Mouse (Mus musculus) spleen, adult 12 weeks (tissue): Measurements from ENCODE around the gene 4930579F01Rik.
A peak's percentile ranks its signal among the peaks of the same experiment; 100 is the strongest.
"Not testable (repeated sequence)": the region's sequence is repeated elsewhere in the genome, so short reads cannot be mapped to it uniquely, and the experiment has no call there.

Experiments used
- DNase-seq: peaks from one replicate; pipeline ENCODE4 v3.0.0; 2022; ENCODE audit warnings: low spot score

4930579F01Rik gene

DNA sequence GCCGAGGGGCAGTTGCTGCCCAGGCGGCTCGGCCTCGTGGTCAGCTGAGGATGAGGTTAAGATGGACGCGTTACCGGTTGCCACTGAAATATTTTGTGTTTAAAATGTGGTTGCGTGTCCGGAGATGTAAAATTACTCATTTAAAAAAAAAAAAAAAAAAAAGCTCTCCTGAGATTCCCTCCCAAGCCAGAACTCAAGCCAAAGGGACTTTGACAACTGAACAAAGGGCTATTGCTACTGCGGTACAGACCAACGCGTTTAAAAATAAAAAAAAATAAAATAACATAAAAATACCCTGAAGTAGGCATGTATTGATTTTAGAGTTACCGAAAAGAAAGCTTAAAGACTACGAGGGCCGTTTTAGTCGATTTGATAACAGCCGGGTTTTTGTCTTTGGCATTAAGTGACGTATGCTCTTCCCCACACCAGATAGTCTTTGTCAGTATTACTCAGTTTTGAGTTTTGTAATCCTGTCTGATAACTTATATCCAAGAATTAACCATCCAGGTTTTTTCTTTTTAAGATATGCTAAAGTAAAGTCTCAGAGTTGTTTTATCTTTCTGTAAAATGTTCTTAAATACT is 49.5 kb downstream of the 4930579F01Rik start:
- DNase-seq: no peak

DNA sequence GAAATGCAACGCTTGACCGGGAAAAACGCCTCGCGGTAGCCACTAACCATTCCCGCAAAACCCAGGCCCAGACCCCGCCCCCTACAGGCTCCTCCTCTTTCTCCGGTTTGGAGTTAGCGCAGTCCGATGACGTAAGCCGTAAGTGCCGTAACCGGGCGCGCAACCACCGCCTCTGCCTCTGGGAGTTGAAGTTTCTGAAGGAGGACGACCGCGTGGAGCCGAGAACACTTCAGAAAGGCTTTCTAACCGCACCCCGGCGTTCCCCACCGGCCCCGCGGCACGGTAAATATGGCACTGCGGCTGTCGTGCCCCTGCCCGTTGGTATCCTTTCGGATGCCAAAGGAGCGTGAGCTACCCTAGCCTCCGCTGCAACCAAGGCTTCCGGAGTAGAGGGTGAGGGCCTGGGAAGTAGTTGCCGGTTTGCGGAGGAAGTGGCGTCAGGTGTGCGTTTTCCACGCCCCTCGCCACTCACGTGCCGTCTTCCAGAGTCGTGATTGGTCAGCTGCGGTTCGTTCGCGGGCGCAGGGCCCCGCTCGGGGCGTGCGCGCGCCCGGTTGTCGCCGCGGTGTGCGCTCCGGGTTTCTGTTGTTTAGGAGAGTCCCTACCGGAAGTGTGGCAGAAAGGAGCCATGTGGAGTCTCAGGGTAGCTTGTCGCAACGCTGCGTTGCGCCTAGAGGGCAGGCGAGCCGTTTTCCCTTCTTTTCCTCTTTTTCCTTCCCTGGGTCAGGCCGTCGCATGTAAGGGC is 50.1 kb downstream of the 4930579F01Rik start, which contains the start of gene Trmt10a:
Trmt10a (plus strand) TSS at position 134 of the 745 bp plus-strand sequence.
- peak; percentile 95 for DNase-seq

DNA sequence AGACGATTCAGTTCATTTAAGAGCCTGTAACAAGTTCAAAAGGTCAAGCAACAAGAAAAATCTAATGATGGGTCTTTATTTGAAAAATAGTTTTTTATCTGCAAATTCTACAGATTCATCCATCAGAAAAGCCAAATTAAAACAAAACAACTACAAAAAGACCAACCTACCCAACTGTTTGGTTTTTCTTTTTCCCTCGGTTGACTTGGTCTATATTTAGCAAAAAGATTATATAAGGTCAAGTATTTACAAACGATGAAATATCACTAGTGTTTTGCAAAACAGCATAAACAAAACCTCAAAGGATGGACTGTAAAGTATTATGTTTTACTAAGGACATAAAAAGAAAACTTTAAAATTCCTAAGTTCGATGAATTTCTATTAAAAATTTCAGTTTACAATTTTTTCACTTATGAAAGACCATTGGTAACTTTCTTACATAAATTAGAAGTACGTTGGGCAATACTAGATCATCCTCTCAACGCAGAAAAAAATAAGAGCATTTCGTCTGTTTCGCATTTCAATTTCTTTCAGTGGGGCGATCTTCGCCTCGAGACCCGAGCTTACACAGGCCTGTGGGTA is 50.8 kb downstream of the 4930579F01Rik start:
- DNase-seq: no peak

DNA sequence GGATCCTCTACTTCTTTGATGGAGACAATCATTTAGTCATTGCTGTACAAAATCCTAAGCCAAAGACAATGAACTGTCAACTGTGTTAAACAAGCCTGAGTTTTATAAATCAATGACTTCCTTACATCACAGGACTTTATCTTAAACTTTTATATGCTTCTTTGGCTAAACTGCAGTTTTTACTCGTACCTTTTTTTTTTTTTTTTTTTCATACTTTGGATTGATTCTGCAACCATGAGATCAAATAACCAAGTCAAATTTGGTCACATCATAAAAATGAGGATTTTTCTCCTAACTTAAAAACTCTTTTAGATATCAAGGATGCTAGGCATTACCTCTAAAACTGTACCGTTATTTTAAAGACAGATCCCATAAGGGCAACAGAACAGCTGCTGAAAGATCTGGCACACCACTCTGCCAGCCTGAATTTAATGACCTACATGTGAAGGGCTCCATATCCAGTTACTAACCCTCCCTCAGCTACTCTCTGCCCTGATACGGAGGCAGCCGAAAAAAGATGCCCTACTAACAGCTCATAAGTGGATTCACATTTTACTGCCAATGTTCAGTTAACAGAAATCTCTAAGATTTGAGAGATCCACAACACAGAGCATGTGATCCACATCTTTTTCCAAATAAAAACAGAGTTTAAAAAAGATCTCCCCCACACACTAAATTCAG is 51.4 kb downstream of the 4930579F01Rik start:
- DNase-seq: no peak

DNA sequence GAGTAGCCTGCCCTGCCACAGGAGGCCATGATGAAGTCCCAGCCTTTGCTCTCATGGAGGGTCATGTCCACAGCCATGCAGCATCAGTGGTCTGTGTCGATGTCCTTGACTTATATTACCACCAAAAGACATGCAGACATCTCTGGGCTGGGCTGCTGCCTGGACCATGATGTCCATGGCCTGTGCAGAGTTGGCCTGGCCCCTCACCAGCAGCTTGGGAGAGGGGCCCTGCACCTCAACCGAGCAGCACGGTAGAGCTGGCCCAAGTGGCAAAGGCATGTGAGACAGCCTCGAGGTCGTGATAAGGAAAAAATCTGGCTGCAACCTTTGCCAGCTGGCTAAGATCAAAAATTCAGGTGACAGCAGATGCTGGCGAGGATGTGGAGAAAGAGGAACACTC is 54.0 kb downstream of the 4930579F01Rik start:
- no peak for DNase-seq

DNA sequence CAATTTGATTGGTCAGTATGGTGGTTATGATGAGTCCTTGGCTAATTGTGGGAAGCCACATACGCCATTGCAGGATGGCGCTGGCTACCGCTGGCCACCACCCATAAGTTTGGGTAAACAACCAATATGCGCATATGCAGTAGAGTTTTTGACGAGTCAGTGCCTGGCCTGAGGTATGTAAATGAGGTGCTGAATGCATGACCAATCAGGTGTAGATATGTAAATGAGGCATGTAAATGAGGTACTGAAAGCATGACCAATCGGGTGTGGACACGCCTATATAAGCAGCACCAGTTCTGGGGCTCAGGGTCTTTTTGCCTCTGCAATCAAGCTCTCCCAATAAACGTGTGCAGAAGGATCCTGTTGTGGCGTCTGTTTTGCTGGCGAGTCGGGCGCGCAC is 55.5 kb downstream of the 4930579F01Rik start:
- not testable (repeated sequence) for DNase-seq

DNA sequence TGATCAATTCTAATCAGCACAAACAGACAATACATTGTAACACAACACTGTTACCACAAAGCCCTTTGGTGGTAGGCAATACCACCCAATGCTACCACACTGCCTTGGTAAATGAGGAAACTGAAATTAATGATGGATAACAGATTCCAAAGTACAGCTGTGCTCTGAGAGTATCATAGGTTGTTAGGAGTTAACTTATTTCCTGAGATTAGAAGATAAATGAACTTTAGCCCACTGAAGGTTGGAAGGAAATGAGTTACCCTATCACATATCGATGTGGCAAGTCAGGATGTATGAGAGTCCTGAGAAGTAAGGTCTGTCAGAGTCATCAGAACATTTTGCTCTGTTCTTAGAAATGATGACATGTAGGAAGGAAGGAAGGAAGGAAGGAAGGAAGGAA is 59.1 kb downstream of the 4930579F01Rik start:
- no peak for DNase-seq

DNA sequence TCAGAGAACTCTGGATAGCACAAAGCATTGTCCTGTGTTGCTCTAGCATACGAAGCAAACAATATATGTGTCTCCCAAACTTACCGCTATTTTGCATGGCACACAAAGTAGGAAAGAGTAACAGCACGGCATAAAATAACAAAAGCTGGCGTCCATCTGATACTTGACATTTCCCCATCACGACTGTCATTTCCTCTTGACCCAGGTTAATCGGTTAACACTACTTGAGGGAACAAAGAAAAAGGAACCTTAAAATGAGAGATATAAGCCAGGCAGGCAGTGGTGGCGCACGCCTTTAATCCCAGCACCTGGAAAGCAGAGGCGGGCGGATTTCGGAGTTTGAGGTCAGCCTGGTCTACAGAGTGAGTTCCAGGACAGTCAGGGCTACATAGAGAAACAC is 59.7 kb downstream of the 4930579F01Rik start:
- no peak for DNase-seq

DNA sequence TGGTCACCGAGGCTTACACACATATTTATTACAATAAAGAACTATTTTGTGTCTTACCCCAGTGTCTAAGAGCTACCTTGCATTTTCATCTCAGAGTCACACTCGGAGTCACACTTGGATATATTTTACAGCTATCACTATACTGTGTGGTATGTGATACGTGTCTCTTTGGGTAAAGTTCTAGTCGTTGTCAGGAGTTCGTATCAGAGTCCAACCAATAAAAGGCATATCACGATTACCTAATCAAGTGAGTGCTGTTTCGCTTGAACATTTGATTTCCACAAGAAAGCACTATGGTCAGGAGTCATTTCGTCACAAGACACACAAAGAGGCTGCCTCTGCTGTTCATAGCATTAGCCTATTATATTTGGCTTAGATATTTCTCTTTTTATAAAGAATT is 60.2 kb downstream of the 4930579F01Rik start:
- DNase-seq: no peak

DNA sequence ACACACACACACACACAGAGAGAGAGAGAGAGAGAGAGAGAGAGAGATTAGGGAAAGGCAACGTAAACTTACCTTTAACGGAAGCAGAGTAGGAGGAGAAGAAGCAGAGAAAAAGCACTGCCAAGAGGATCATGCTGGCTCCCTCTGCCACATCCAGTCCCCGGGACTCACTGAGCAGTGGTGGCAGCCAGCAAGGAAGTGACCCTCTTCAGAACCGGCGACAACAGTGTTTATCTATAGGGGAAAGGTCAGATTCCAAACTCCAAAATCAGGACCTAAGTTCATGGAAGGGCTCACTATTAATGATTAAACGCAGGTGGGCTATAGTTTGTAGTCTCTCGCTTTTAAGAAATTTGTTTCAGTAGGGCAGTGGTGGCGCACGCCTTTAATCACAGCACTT is 62.5 kb downstream of the 4930579F01Rik start:
- no peak for DNase-seq

DNA sequence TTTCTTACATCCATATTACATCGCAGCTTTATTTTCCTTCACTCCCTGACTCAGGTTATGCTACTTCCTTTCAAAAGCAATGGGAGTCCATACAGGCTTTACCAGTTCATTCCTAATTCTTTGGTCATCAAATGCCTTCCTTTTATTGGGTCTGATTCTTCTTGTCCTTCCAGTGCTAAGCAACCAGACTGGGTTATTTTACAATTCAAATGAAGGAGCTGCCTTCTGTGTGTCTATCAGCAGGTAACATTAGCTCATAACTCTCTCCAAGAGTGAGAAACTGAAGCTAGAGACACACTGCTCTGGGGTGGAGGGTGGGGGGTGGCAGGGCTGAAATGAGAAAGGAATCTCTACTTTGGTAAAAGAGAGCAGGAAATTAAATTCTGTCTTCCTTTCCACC is 62.9 kb downstream of the 4930579F01Rik start:
- no peak for DNase-seq

DNA sequence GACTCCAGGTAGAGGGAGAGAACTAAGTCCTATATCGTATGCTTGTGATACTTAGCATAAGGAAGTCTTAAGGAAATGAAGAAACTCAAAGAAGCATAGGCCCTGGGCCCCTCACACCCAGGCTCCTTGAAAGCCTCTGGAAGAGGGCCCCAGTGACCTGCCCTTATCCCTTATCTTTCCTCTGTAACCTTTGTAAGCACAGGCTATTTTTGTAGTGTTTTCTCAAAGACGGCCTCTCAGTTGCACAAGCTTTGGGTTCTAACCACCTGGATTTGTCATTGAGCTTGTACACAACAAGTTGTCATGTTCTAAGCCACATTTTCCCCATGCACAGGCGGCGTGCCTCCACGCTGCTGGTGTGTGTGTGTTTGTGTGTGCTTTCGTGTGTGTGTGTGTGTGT is 64.5 kb downstream of the 4930579F01Rik start:
- no peak for DNase-seq

DNA sequence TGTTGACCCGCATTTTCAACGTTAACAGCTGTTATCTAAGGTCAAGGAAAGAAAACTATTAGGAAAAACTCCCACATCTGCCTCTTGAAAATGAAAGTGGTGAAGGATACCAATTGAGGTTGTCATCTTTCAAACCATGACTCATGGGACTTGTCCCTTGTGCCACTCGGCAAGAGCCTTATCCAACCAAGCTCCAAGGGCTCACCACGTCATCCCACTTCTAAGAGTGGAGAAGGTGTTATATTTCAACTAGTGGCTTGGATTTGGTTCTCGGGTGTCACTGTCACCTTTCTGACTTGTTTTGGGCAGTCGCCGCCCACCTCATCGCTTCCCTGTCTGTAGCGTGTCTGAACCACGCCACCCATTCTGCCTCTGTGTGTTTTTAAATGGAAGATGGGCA is 69.8 kb downstream of the 4930579F01Rik start:
- no peak for DNase-seq

DNA sequence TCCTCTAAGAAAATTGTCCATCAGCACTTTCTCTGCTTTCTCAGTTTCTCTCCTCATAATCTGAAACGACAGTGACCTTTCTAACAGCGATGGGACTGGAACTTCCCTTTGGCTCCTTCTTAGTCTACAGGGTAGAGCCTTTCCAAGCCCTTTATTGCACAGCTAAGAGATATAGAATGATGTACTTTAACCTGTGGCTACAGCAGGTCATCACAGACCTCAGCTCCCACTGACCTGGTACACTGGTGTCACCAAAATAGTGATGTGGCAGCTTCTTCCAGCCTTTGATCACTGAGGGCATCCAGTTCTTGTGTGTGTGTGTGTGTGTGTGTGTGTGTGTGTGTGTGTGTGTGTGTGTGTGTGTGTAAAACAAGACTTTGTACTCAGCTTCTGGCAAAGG is 72.2 kb downstream of the 4930579F01Rik start:
- no peak for DNase-seq

DNA sequence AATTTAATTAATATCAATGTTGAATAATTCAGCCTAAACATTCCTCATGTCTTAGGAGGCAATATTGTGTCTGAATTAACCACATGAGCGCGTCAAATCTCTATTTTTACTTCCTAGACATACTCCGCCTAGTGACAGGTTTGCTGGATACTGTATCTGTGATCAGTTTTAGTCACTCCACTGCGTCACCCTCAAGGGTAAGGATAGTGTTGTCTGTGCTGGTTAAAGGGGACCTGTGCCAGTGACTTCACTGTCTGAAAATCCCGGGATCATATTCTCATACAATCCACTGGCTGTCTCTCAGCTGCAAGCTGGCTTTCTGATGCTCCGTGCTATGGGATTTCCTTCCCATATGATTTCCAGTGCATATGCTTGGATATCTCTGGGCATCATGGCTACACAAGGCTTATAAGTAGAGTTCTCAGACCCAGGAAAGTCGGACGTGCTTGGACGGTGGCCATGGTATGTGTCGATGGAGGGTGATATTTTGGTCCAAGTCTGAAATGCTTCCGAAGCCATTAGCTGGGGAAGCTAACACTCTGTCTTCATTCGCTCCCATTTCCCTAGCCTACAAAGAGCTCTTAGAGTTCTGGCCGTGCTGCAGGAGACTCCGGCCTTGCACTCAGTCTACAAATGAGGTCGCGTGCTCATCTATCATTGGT is 74.0 kb downstream of the 4930579F01Rik start:
- no peak for DNase-seq

DNA sequence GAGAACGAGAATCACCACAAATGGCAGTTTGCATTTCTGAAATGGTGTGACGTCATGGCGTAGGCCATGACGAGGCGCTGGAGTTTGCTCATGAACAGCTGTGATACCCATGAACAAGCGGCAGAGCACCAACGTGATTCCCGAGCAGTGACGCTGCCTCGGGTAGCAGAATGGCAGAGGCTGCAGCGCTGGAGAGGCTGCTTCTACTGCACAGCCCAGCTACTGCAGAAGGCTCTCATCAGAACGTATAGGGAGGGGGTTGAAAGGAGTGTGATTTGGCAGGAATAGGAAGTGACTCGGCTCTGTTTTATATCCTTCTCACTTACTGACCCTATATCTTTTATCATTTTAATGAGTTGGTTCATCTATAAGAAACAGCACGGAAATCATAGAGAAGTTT is 74.8 kb downstream of the 4930579F01Rik start:
- DNase-seq: no peak

DNA sequence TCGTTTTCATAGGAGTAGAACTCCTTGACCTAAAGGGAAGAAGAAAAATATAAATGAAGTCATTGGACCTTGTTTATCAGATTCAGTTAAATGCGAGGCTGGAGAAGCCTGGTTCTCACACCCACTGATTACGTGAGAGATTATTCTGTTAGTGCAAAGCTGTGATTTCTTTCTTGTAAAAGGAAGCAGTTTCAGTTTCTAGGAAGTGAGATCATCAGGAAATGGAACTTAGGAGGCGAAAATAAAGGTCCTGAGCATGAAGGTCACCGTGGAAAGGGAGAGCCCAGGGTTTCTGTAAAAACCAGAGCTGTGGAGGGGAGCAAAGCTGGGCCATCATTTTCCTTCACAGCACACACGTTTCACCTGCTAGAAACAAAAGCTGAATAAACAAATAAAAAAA is 75.2 kb downstream of the 4930579F01Rik start:
- no peak for DNase-seq

DNA sequence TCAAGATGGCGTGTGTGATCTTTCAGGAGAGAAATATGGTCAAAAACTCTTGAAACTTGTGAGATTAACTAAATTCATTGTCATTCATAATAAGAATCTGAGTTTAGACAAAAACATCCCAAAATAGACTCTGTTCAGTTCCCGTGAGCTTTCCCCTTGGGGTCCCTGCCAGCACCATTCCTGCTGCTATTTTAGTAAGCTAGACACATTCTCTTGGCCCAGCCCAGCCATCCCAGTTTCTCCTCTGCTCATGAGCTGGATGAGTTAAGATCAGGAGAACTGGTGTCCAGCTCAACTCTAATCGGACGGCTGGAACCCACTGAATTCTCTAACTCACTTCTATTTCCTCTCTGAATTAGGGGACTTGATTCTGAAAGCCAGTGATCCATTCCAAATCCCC is 76.8 kb downstream of the 4930579F01Rik start:
- DNase-seq: no peak

DNA sequence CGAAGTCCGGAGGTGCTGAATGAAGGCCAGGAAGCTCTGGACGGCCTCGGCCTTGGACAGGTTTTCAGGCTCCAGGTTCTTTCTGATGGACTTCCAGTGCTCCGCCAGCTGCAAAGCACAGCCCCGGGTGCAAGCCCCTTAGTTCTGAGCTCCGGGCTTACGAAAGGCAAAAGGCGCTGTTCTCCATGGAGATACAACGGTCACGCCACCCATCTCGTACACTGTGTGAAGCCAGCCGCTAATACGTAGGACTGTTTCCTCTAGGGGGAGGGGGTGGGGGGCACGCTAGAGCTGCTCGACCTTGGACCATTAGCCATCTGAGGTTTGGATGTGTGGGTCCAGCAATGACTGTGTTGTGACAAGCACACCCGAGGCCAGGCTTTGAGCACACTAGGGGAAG is 79.5 kb downstream of the 4930579F01Rik start:
- DNase-seq: no peak
